Mouse (Mus musculus) hindbrain, embryonic 12.5 days (tissue): ENCODE results near the gene Cep78. TPM values are rescaled to one million over a fixed set of nuclear protein-coding genes. Genes with fewer than 3 reads are reported as not detected.
A peak's percentile ranks its signal among the peaks of the same experiment; 100 is the strongest.

Experiments used
- ATAC-seq: fragments of 200-750 bp; cut with Nextera tagmentation; 2 replicates; pipeline ENCODE4 v1.8.0; 2017; ENCODE audit warnings: moderate TSS enrichment; ENCODE audit not compliant: low FRiP score
- H3K27ac ChIP-seq: fragments of 300-500 bp; sonication (generic); 2 replicates; pipeline ENCODE4 v1.5.1; 2016; ENCODE audit warnings: mild to moderate bottlenecking
- H3K27me3 ChIP-seq: fragments of 300-500 bp; sonication (generic); 2 replicates; pipeline ENCODE4 v1.6.1; 2016; ENCODE audit warnings: mild to moderate bottlenecking
- H3K36me3 ChIP-seq: fragments of 300-500 bp; sonication (generic); 2 replicates; pipeline ENCODE4 v1.6.1; 2016; ENCODE audit warnings: mild to moderate bottlenecking
- H3K4me1 ChIP-seq: fragments of 300-500 bp; sonication (generic); 2 replicates; pipeline ENCODE4 v1.6.1; 2016
- H3K4me2 ChIP-seq: fragments of 300-500 bp; sonication (generic); replicated peaks from 2 replicates; pipeline ENCODE4 v1.6.1; 2016; ENCODE audit warnings: mild to moderate bottlenecking
- H3K4me3 ChIP-seq: fragments of 300-500 bp; sonication (generic); 2 replicates; pipeline ENCODE4 v1.5.1; 2016; ENCODE audit warnings: mild to moderate bottlenecking
- H3K9ac ChIP-seq: fragments of 300-500 bp; sonication (generic); 2 replicates; pipeline ENCODE4 v1.6.1; 2016; ENCODE audit warnings: mild to moderate bottlenecking, moderate library complexity
- H3K9me3 ChIP-seq: fragments of 300-500 bp; sonication (generic); replicated peaks from 2 replicates; pipeline ENCODE4 v1.6.1; 2016; ENCODE audit warnings: mild to moderate bottlenecking
- WGBS: fragments of 180-500 bp; shearing (Covaris S2); methylation state at CpG from one replicate; pipeline ENCODE4 v1.1.7; 2016; 5-methylcytosine and 5-hydroxymethylcytosine counted together
- polyA plus RNA-seq: library from polyadenylated mRNA; unstranded; fragments of >200 nt; fragmentation: Nextera tagmentation; extraction: Ambion mirVana; gene quantifications from 2 replicates; pipeline ENCODE4 v1.2.1, GENCODE M21; 2016

Cep78 gene
- polyA plus RNA-seq, 1 experiment from 2014 or later: 51.0 TPM

DNA sequence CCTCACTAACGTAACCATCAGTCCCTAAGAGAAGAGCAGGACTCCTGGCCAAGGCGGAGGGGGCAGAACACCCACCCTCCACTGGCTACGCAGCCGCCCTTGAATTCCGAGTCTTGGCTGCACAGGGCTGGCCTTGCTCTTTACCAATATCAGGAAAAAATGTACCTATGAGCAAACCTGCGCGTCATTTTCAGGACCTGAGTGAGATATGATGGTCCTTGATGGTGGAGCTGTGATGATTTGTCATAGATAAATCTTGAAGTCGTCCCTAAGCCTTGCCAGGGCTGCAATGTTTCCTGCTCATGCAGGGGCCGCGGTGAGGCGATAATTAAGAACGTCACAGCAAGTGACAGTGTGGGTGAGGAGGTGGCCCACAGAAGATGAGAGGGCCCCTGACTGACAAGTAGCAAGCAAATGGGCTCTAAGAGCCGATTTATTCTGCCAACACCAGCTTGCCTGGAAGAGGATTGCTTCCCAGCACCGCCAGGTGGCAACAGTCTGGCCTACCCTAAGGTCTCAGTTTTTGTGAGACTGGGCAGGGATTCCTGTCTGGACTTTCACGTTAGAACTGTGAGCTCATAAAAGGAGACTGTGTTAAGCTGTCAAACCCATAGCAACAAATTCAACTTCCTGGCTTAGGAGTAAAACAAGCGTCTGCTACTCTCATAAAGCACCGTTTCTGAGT is 21.6 kb downstream of the Cep78 start:
- Histone ChIP-seq H3K9ac (no peak overlapping the region), H3K4me1 (no peaks in the 10 kb centered on the region; the same call in 1 of the 2 replicates), H3K4me2 (no peak overlapping the region), H3K4me3 (no peak overlapping the region), H3K36me3 (peaks cover 72% of the 10 kb centered on the region), H3K27me3 (no peaks in the 10 kb centered on the region), H3K27ac (no peak overlapping the region), H3K9me3 (no peaks in the 10 kb centered on the region)
- ATAC-seq: no peak
- whole genome bisulfite sequencing: 92% methylated on average over 17 of the region's 17 CpGs

DNA sequence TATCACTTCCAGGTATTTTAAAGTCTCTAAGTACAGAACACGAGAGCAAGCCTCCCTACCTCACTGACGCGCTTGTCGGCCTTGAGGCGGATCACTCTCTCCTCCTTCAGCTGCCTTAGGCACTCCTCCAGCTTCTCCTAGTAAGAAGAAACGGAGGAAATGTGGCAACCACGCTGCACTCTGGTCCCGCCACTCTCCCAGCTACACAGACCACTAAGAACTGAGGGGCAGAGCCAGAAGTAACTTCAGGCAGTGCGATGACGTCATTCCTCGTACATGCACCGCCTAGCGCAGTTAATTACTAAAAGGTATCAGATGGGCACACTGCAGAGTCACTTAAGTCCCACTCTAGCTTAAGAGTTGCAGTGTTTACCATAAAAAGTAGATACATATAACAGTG is 22.5 kb downstream of the Cep78 start:
- Histone ChIP-seq H3K27me3 (no peaks in the 10 kb centered on the region), H3K9me3 (no peaks in the 10 kb centered on the region), H3K4me2 (no peak overlapping the region), H3K4me3 (no peak overlapping the region), H3K36me3 (peaks cover 71% of the 10 kb centered on the region), H3K9ac (no peak overlapping the region), H3K27ac (no peak overlapping the region), H3K4me1 (no peaks in the 10 kb centered on the region; the same call in 1 of the 2 replicates)
- no peak for ATAC-seq
- WGBS: 92% methylated on average over 13 of the region's 13 CpGs

DNA sequence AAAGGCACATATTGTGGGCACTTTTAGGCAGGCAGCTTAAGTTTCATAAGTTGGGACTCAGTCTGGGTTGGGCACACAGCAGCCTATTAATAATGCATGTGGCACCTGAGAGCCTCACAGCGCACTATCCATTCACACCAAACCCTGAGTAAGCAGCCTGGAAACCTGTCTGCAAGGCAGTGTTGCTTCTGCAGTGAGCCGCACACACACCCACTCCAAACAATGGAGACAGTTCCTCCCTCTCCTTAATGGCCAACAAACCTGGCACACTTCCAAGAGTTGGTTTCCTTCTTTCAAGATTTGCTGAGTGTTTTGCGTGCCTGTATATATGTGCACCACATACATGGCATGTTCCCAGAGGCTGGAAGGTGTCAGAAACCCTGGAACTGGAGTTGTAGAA is 34.6 kb downstream of the Cep78 start:
- ATAC-seq: no peak

DNA sequence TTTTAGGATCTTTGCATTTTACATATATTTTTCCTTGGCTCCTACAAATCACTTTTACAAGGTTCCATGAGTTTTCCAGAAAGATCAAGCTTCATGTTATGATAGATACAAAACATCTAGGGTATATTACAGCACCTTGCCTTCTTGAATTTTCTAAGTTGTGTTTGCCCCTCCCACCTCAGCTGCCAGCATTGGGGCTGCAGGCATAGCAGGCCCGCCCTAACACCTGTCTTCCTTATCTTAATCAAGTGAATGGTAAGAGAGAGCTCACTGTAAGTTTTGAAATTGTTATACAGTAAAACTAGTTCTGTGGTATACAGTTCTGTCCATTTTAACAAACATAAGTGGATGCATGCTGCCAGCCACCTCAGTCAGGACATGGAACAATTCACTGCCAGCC is 35.9 kb downstream of the Cep78 start:
- Histone ChIP-seq H3K4me3 (no peak overlapping the region), H3K27me3 (no peaks in the 10 kb centered on the region), H3K9ac (no peak overlapping the region), H3K4me1 (0 out of 2 replicates have a peak, but pooled peaks cover 4% of the 10 kb centered on the region), H3K27ac (no peak overlapping the region), H3K9me3 (no peaks in the 10 kb centered on the region), H3K4me2 (no peak overlapping the region), H3K36me3 (no peaks in the 10 kb centered on the region)
- ATAC-seq: no peak
- 93% methylated on average over 1 of the region's 1 CpGs for WGBS

More for the DNA sequence above, 34.6 kb downstream of the Cep78 start:
- Histone ChIP-seq H3K4me2 (no peak overlapping the region), H3K4me1 (0 out of 2 replicates have a peak, but pooled peaks cover 4% of the 10 kb centered on the region), H3K36me3 (peaks cover 9% of the 10 kb centered on the region), H3K4me3 (no peak overlapping the region), H3K27ac (no peak overlapping the region), H3K9me3 (no peaks in the 10 kb centered on the region; the same call in 1 of the 2 replicates), H3K9ac (no peak overlapping the region), H3K27me3 (no peaks in the 10 kb centered on the region)
- WGBS: 82% methylated on average over 3 of the region's 3 CpGs

DNA sequence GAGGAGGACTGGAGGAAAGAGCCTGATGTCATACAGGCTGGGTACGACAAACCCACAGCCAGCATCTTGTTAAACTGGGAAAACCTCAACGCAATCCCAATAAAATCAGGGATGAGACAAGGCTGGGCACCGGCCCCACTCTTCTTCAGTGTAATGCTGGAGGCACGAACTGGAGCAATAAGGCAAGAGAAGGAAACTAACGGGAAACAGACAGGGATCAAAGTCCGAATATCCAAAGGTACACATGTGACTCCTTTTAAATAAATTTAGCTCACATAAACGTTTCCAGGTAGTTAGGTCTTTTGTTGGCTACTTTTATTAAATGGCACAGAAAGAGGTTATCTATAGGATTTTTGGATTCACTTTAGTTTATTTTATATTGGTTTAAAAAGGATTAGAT is 36.4 kb downstream of the Cep78 start:
- WGBS: 87% methylated on average over 7 of the region's 7 CpGs
- no peaks in the 10 kb centered on the region for H3K9me3 ChIP-seq
- no peak overlapping the region for H3K4me3 ChIP-seq
- no peak overlapping the region for H3K4me2 ChIP-seq
- H3K27ac ChIP-seq: no peak overlapping the region
- H3K36me3 ChIP-seq: no peaks in the 10 kb centered on the region
- 0 out of 2 replicates have a peak, but pooled peaks cover 4% of the 10 kb centered on the region for H3K4me1 ChIP-seq
- H3K9ac ChIP-seq: no peak overlapping the region
- H3K27me3 ChIP-seq: no peaks in the 10 kb centered on the region
- ATAC-seq: no peak

DNA sequence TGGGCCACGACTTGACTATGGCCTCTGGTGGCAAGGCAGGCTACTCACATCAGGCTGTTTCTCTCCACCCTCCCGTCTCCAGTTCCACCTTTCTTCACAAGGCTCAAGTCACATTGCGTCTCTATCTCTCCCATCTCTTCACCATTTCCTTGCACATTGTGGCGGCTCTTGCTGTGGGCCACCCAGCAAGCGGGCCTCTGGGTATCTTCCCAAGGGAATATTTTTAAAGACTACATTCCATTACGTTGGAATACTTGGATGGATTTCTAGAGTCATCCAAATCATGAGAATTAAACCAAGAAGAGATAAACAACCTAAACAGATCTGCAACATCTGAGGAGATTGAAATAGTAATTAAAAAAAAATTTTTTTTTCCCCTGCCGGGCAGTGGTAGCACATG is 37.6 kb downstream of the Cep78 start, which contains the start of gene Psat1:
Gene Psat1 (minus strand): TSS at position 101 of the 400 bp plus-strand sequence.
- Histone ChIP-seq H3K4me2 (no peak within 1 kb of the TSS), H3K9me3 (no peaks in the 10 kb centered on the region), H3K27ac (no peak within 1 kb of the TSS), H3K9ac (no peak within 1 kb of the TSS), H3K4me1 (0 out of 2 replicates have a peak, but pooled peaks cover 4% of the 10 kb centered on the region), H3K27me3 (no peaks in the 10 kb centered on the region), H3K36me3 (no peaks in the 10 kb centered on the region), H3K4me3 (no peak within 1 kb of the TSS)
- 87% methylated on average over 7 of the region's 7 CpGs for WGBS
- no peak for ATAC-seq

DNA sequence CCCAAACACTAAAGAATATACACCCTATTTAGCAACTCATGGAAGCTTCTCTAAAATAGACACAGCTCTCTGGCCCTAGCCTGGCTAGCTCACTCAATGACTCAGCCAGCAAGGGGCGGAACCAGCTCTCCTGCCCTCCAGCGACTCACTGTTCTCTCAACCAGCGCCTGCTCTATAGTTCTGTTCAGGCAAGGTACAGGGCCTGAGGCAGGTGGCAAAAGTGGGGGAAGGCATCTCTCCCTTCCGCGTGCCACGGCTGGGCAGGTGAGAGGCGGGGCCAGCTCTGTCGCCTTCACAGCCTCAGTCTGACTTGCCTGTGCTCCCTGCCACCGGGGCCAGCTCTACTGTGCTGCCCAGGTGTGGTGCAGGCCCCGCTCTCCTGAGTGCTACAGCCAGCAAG is 38.1 kb downstream of the Cep78 start:
- ATAC-seq: no peak
- H3K4me2 ChIP-seq: no peak overlapping the region
- H3K27ac ChIP-seq: no peak overlapping the region
- H3K4me1 ChIP-seq: 0 out of 2 replicates have a peak, but pooled peaks cover 4% of the 10 kb centered on the region
- no peaks in the 10 kb centered on the region for H3K36me3 ChIP-seq
- no peak overlapping the region for H3K9ac ChIP-seq
- no peaks in the 10 kb centered on the region for H3K9me3 ChIP-seq
- no peaks in the 10 kb centered on the region for H3K27me3 ChIP-seq
- WGBS: 68% methylated on average over 10 of the region's 10 CpGs
- no peak overlapping the region for H3K4me3 ChIP-seq

DNA sequence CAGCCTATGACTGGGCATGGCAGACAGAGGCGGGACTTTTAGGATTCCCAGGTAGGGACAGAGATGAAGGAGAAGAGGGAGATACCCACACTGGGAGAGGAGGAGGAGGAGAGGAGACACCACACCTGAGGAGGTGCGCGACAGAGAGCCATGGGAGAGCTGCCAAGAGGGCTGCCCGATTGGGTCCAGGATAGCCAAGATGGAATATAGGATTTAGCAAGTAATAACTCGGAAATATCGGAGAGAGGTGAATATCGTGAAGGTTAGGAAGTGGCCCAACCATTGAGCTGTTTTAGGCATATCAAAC is 41.7 kb downstream of the Cep78 start:
- no peak overlapping the region for H3K9ac ChIP-seq
- no peaks in the 10 kb centered on the region for H3K36me3 ChIP-seq
- no peaks in the 10 kb centered on the region for H3K27me3 ChIP-seq
- no peak for ATAC-seq
- no peaks in the 10 kb centered on the region for H3K9me3 ChIP-seq
- WGBS: 74% methylated on average over 7 of the region's 7 CpGs
- H3K4me1 ChIP-seq: no peaks in the 10 kb centered on the region
- no peak overlapping the region for H3K4me3 ChIP-seq
- H3K27ac ChIP-seq: no peak overlapping the region
- H3K4me2 ChIP-seq: no peak overlapping the region

DNA sequence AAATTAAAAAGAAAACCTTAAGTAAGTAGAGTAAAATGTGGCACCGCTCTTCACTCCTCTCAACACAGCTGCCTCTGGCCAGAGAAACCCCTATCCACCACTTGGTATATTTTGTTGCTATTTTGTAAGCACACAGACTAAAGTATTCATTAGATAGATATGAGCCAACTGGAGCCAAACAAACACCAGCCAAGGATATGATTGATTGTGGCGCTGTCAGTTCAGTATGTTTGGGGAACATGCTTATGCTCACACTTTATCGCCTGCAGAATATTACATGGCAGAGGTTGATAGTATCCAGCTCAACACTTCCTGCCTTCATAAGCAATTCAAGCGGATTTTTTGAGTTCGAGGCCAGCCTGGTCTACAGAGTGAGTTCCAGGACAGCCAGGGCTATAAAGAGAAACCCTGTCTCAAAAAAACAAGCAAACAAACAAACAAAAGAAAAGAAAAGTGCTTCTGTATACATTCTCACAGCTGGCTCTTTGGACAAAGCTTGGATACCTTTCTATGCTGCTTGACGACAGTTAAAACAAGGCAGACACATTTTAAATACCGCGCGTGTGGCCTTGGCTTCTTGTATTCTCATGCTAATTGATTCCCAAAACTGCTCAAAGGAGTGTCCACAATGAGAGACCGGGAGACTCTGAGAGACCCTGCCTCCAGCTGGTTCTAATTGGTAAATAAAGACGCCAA is 42.2 kb downstream of the Cep78 start:
- Histone ChIP-seq H3K27me3 (no peaks in the 10 kb centered on the region), H3K9me3 (no peaks in the 10 kb centered on the region), H3K4me1 (no peaks in the 10 kb centered on the region), H3K27ac (no peak overlapping the region), H3K36me3 (no peaks in the 10 kb centered on the region), H3K9ac (no peak overlapping the region), H3K4me2 (no peak overlapping the region), H3K4me3 (no peak overlapping the region)
- no peak for ATAC-seq
- WGBS: 45% methylated on average over 11 of the region's 11 CpGs

DNA sequence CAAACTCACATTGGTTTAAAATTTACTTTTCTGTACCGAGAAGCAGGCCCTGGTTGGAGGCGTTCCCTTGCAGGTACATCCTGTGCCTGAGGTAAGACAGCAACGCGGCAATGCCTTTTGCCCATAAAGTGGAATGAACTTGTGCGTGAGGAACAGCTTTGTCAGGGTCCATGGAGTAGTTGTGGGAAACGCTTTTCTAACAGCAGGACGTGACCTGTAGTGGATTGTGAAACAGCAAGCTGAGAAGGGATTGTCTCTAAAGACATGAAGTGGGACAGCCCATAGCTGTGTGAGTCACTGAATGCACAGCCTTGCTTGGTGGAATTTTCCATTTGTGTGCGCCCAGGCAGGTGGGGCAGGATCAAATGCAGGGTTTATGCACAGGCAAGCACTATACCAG is 43.4 kb downstream of the Cep78 start:
- Histone ChIP-seq H3K27me3 (no peaks in the 10 kb centered on the region), H3K9me3 (no peaks in the 10 kb centered on the region), H3K9ac (no peak overlapping the region), H3K4me3 (no peak overlapping the region), H3K27ac (no peak overlapping the region), H3K36me3 (no peaks in the 10 kb centered on the region), H3K4me1 (no peaks in the 10 kb centered on the region), H3K4me2 (no peak overlapping the region)
- ATAC-seq: no peak
- 86% methylated on average over 8 of the region's 8 CpGs for WGBS

DNA sequence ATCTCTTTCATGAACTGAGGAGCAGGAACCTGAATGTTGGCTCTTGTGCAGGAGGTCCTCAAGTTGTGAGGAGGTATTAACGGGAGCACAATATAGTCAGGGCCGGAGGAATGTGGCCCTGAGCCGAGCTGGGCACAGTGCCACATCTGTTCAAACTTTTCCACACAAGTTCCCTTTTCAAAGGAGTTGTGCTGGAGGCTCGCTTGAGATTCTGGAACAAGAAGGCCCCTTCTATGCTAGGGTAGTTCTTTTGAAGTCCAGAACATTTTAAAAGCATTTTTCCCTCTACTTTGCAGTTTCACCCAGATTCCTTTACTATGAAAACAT is 59.1 kb downstream of the Cep78 start:
- Histone ChIP-seq H3K9me3 (no peaks in the 10 kb centered on the region), H3K36me3 (no peaks in the 10 kb centered on the region), H3K4me1 (peaks cover 17% of the 10 kb centered on the region), H3K4me3 (peak overlapping the region; percentile 64), H3K4me2 (peak overlapping the region; percentile 71), H3K9ac (no peak overlapping the region), H3K27ac (peak overlapping the region; percentile 62; the same call in 1 of the 2 replicates), H3K27me3 (no peaks in the 10 kb centered on the region)
- peak; percentile 62 for ATAC-seq
- 17% methylated on average over 4 of the region's 4 CpGs for WGBS

DNA sequence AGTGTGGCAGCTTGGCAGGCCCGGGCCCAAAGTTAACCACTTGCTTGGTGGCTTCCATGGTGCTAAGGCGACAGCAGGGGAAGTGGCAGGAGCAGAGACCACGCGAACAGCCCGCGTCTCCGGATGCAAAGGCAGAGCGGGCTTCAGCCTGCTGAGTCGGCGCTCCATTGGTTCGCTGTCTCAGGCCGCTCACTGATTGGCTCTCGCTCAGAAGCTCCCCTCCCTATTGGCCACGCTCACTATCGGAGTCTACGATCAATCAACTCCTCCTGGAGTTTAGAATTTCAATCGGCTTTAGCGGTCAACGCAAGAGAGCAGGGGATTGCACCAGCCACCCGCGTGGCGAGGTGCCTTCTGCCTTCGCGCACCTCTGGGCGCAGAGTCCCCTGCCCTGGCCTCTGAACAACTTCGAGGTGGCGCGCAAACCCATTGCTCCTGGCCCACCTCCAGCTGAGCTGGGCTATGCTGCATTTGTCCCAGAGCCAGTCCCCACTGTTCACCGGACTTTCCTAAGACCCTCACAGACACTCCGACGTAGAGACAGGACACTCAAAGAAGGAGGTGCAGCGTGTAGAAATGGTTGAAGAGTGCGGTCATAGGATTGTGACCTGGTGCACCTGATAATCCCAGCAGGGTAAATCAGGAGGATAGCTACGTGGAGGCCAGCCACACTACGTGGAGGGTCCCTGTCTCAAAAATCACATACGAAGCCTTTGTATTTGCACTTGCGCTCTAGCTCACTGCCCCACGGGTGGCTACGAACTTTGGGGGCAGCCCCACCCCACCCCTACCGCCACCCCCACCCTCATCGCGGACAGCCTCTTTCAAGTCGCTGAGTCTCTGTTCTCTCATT is 59.7 kb downstream of the Cep78 start:
- no peaks in the 10 kb centered on the region for H3K27me3 ChIP-seq

More for the DNA sequence above, 59.7 kb downstream of the Cep78 start:
- Histone ChIP-seq H3K9me3 (no peaks in the 10 kb centered on the region), H3K27ac (peak overlapping the region; percentile 84), H3K4me1 (peaks cover 17% of the 10 kb centered on the region), H3K36me3 (no peaks in the 10 kb centered on the region), H3K4me3 (peak overlapping the region; percentile 64), H3K4me2 (peak overlapping the region; percentile 71), H3K9ac (peak overlapping the region; percentile 71)
- peak; percentile 98 for ATAC-seq
- WGBS: under 1% methylated on average over 43 of the region's 43 CpGs
